Mouse (Mus musculus) left cerebral cortex, adult 8-10 months (tissue): Measurements from ENCODE around the gene Slc43a1. TPM values are rescaled to one million over a fixed set of nuclear protein-coding genes. Genes with fewer than 3 reads are reported as not detected.
A peak's percentile ranks its signal among the peaks of the same experiment; 100 is the strongest.
"Not testable (repeated sequence)": the region's sequence is repeated elsewhere in the genome, so short reads cannot be mapped to it uniquely, and the experiment has no call there.

Experiments used
- DNase-seq, 2 experiments: peaks; one replicate each; pipeline ENCODE4 v3.0.0; 2022; ENCODE audit warnings: low spot score in 2 of 2
- total RNA-seq, 4 experiments: library from RNA; stranded (reverse); gene quantifications; 2 replicates each; pipeline ENCODE4 v1.2.4; 2022

Gene Slc43a1
- under 1 TPM in 2 of 4 experiments, not detected in 2; 0.09 to 0.20 TPM for total RNA-seq

- no peak for DNase-seq
These were observed at the start of gene Slc43a1 for GRCm38 (mm10) chr2:84838593-84838949. Slc43a1 (plus strand) TSS chr2:84838850.

GRCm38 (mm10) chr2:84790418-84790817, 48.2 kb upstream of the Slc43a1 start:
- no peak for DNase-seq

- no peak for DNase-seq
These were observed 46.1 kb upstream of the Slc43a1 start for GRCm38 (mm10) chr2:84792516-84792915.

- no peak for DNase-seq
These were observed 45.5 kb upstream of the Slc43a1 start for GRCm38 (mm10) chr2:84793154-84793553.

GRCm38 (mm10) chr2:84793871-84794270, 44.8 kb upstream of the Slc43a1 start:
- DNase-seq, result no peak

GRCm38 (mm10) chr2:84797833-84798492, 40.7 kb upstream of the Slc43a1 start:
- DNase-seq, result peak; percentile 68 to 75

- DNase-seq, result peak; percentile 49 to 77
These were observed 40.1 kb upstream of the Slc43a1 start, which contains the start of gene Ube2l6 for GRCm38 (mm10) chr2:84798493-84798921. Ube2l6 (plus strand) TSS chr2:84798828.

- peak; percentile 31 to 42 for DNase-seq
These were observed 39.5 kb upstream of the Slc43a1 start for GRCm38 (mm10) chr2:84799041-84799561.

- no peak for DNase-seq
These were observed 38.3 kb upstream of the Slc43a1 start for GRCm38 (mm10) chr2:84800304-84800703.

GRCm38 (mm10) chr2:84801223-84801622, 37.4 kb upstream of the Slc43a1 start:
- DNase-seq, result not testable (repeated sequence)

- DNase-seq, result no peak
These were observed 34.7 kb upstream of the Slc43a1 start for GRCm38 (mm10) chr2:84803963-84804362.

GRCm38 (mm10) chr2:84806546-84806945, 32.1 kb upstream of the Slc43a1 start:
- DNase-seq, result no peak

- DNase-seq, result no peak
These were observed 29.3 kb upstream of the Slc43a1 start for GRCm38 (mm10) chr2:84809330-84809729.

- no peak for DNase-seq
These were observed 28.1 kb upstream of the Slc43a1 start for GRCm38 (mm10) chr2:84810526-84810885.

- peak; percentile 84 to 85 for DNase-seq
These were observed 27.6 kb upstream of the Slc43a1 start for GRCm38 (mm10) chr2:84810886-84811577.

- no peak for DNase-seq
These were observed 26.8 kb upstream of the Slc43a1 start for GRCm38 (mm10) chr2:84811880-84812279.

- no peak for DNase-seq
These were observed 26.0 kb upstream of the Slc43a1 start for GRCm38 (mm10) chr2:84812676-84813075.

GRCm38 (mm10) chr2:84819861-84820260, 18.8 kb upstream of the Slc43a1 start:
- DNase-seq, result peak in 1 of 2 experiments; percentile 40

GRCm38 (mm10) chr2:84822552-84822951, 16.1 kb upstream of the Slc43a1 start, which contains the start of gene Smtnl1:
Smtnl1 (minus strand) TSS chr2:84822652.
- no peak for DNase-seq

GRCm38 (mm10) chr2:84823237-84823636, 15.4 kb upstream of the Slc43a1 start:
- DNase-seq, result no peak

GRCm38 (mm10) chr2:84826488-84827282, 12.0 kb upstream of the Slc43a1 start, which contains the start of gene Timm10:
Timm10 (plus strand) TSS chr2:84826997.
- DNase-seq, result peak; percentile 71 to 92
